Mouse (Mus musculus) bone marrow macrophage, adult 2 months (primary cell): ENCODE results near the gene Shisa7. TPM values are rescaled to one million over a fixed set of nuclear protein-coding genes. Genes with fewer than 3 reads are reported as not detected.
"Not testable (repeated sequence)": the region's sequence is repeated elsewhere in the genome, so short reads cannot be mapped to it uniquely, and the experiment has no call there.

Experiments
- H3K27ac ChIP-seq: 2 replicates; pipeline ENCODE4 v1.5.1; 2012; ENCODE audit warnings: low read depth, low read length; ENCODE audit not compliant: insufficient read depth
- H3K4me1 ChIP-seq: 2 replicates; pipeline ENCODE4 v1.6.1; 2012; ENCODE audit warnings: low read length; ENCODE audit not compliant: control insufficient read depth, insufficient read depth
- H3K4me3 ChIP-seq: 2 replicates; pipeline ENCODE4 v1.5.1; 2012; ENCODE audit warnings: mild to moderate bottlenecking, low read length, moderate library complexity; ENCODE audit not compliant: insufficient read depth
- CTCF ChIP-seq: IDR thresholded peaks from 2 replicates; pipeline ENCODE4 v1.5.1; 2012; ENCODE audit warnings: low read depth, mild to moderate bottlenecking, low read length, moderate library complexity
- POLR2A ChIP-seq: IDR thresholded peaks from 2 replicates; pipeline ENCODE4 v1.6.1; 2012; ENCODE audit warnings: mild to moderate bottlenecking, low read depth, low read length, borderline replicate concordance
- polyA plus RNA-seq: library from polyadenylated mRNA; stranded (reverse); fragments of >200 nt; gene quantifications from 2 replicates; pipeline ENCODE4 v1.2.4, GENCODE M21; 2012; ENCODE audit not compliant: missing spikeins, insufficient read depth, insufficient read length

Gene Shisa7
- polyA plus RNA-seq, 1 experiment = not detected

DNA sequence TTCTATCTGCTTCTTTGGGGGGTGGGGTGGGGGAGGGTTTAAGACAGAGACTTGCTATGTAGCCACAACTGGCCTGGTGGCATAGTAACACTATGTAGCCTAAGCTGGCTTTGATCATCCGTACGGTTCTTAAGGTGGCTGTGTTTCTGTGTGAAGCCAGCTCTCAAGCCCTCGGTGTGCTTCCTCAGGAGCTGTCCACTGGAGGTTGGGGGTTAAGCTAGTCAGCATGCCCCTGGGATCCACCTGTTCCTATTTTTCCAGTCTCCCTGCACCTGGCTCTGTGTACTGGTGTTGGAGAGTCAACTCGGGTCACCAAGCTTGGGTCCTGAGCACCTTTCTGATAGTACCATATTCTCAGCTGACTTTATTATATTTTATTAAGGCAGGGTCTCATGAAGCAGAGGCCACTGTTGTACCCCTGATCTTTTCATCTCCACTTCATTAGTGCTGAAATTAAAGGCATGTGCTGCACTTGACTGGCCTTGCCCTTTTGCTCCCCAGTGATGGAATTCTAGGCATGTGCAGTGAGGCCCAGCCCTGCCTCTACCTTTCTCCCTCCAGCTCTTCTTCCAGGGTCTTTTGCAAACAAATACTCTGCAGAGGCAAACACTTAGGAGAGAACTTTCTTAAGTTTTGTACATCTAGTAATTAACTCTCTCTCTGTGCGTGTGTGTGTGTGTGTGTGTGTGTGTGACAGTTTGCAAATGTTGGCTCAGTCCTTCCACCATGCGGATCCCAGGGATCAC lies 22.2 kb downstream of the Shisa7 start:
- Histone ChIP-seq H3K27ac (no peak overlapping the region), H3K4me1 (no peaks in the 10 kb centered on the region), H3K4me3 (no peak overlapping the region)
- TF ChIP-seq POLR2A (no peak), CTCF (no peak)

GRCm38 (mm10) chr7:4821690-4822089 lies 22.8 kb downstream of the Shisa7 start:
- Histone ChIP-seq H3K4me1 (peaks cover 2% of the 10 kb centered on the region), H3K27ac (no peak overlapping the region), H3K4me3 (no peak overlapping the region)
- no peak for TF ChIP-seq CTCF
- no peak for TF ChIP-seq POLR2A

GRCm38 (mm10) chr7:4820925-4821324 lies 23.6 kb downstream of the Shisa7 start:
- H3K4me1 ChIP-seq, H3K4me3 ChIP-seq, H3K27ac ChIP-seq: not testable (repeated sequence)

DNA sequence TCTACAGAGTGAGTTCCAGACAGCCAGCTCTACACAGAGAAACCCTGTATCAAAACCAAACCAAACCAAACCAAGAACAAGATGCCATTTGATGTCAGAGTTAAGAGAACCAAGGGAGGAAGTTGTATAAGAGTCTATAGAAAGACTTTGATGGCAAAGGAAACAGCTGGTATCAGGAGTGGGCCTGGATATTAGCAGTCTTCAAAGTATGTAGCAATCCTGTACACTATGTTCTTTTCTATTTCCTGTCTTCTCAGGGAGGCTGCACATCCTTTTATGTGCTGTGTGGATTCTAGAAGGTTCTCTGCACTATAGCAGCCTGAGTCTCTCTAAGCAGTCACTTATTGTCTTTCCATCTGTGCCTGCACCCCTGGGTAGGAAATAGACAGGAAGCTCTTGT lies 27.9 kb downstream of the Shisa7 start:
- TF ChIP-seq CTCF (no peak), POLR2A (no peak)
- H3K4me1 ChIP-seq = peaks cover 2% of the 10 kb centered on the region
- H3K27ac ChIP-seq = no peak overlapping the region
- H3K4me3 ChIP-seq = no peak overlapping the region

DNA sequence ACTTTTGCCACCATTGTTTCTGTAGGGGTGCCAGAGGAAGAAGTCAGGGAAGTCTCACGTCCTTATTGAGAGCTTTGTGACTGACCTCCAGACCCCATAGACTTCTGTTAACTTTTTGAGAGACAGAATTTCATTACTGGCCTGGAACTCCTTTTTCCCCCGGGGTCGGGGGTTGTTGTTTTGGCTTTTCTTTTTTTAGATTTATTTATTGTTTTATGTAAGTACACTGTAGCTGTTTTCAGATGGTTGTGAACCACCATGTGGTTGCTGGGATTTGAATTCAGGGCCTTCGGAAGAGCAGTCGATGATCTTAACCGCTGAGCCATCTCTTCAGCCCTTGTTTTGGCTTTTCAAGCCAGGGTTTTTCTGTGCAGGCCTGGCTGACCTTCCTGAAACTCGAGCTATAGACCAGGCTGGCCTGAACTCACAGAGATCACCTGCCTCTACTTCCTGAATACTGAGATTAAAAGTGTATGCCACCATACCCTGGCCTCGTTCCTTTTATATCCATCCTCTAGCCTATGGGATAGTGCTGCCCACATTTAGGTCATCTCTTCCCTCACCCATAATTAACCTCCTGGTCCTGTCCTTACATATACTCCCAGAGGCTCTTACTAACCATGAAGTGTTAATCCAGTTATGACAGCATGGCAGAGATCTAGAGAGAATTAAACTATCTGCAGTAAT lies 31.2 kb downstream of the Shisa7 start:
- peak overlapping the region; percentile 78 for H3K4me3 ChIP-seq
- no peak for TF ChIP-seq POLR2A
- TF ChIP-seq CTCF = no peak
- peaks cover 11% of the 10 kb centered on the region for H3K4me1 ChIP-seq
- H3K27ac ChIP-seq = peak overlapping the region; percentile 81

- peak within 1 kb of the TSS; percentile 94 for H3K27ac ChIP-seq
- H3K4me1 ChIP-seq = peaks cover 11% of the 10 kb centered on the region
- H3K4me3 ChIP-seq = peak within 1 kb of the TSS; percentile 88
- TF ChIP-seq POLR2A = no peak
- no peak for TF ChIP-seq CTCF
These were observed 32.0 kb downstream of the Shisa7 start, which contains the start of gene Ube2s for GRCm38 (mm10) chr7:4812303-4813104. Gene Ube2s (minus strand): TSS chr7:4812590.

- H3K27ac ChIP-seq = peak overlapping the region; percentile 58
- peak overlapping the region; percentile 88 for H3K4me3 ChIP-seq
- H3K4me1 ChIP-seq = peaks cover 11% of the 10 kb centered on the region
- no peak for TF ChIP-seq CTCF
- TF ChIP-seq POLR2A = no peak
These were observed 32.6 kb downstream of the Shisa7 start for GRCm38 (mm10) chr7:4811842-4812302.

DNA sequence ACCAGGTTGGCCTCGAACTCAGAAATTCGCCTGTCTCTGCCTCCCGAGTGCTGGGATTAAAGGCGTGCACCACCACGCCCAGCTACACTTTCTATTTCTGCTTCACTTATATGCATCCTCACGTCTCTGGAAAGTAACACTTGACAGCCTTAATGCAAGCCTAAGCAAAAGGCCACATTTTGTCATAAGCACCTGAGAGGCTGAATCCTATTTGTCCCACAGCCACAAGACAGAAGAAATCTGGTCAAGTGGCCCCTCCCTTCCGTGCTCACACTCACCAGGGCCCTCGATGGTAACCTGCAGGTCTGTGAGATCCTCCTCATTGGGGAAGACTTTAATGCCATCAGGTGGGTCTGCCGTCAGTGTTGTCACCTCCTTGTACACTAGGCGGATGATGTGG lies 33.4 kb downstream of the Shisa7 start:
- not testable (repeated sequence) for H3K4me1 ChIP-seq, H3K27ac ChIP-seq
- H3K4me3 ChIP-seq = peak overlapping the region; percentile 88

GRCm38 (mm10) chr7:4806716-4807115 lies 37.8 kb downstream of the Shisa7 start:
- TF ChIP-seq POLR2A (no peak), CTCF (no peak)
- no peak overlapping the region for H3K27ac ChIP-seq
- H3K4me1 ChIP-seq = peaks cover 8% of the 10 kb centered on the region
- H3K4me3 ChIP-seq = no peak overlapping the region

DNA sequence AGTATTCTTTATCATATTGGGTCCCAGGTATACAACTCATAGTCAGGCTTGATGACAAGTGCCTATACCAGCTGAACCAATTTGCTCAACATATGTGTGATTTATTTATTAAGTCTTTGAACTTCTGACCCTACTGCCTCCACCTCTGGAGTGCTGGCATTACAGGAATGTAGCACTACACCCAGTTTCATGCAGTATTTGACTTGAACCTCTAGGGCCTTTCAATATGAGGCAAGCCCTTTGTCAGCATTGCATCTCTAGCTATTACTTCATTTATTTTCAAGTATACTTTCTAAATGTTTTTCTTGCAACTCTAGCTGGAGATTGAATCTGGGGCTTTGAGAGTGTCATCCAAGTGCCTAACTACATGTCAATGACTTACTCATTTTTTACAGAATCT lies 42.2 kb downstream of the Shisa7 start:
- Histone ChIP-seq H3K4me1 (no peaks in the 10 kb centered on the region), H3K4me3 (no peak overlapping the region), H3K27ac (no peak overlapping the region)
- TF ChIP-seq POLR2A = no peak
